Mouse (Mus musculus) lung, adult 10 weeks (tissue): ENCODE data around the gene Ablim2. TPM values are rescaled to one million over a fixed set of nuclear protein-coding genes. Genes with fewer than 3 reads are reported as not detected.

Source experiments
- polyA plus RNA-seq: library from polyadenylated mRNA; stranded (reverse); fragments of 350-450 nt; fragmentation: Illumina TruSeq; extraction: RNeasy Lipid Tissue Mini Kit (QIAGEN cat#74804); gene quantifications from one replicate; pipeline ENCODE4 v1.2.3, GENCODE M21; 2014; ENCODE audit warnings: low read depth, low replicate concordance; ENCODE audit not compliant: insufficient read depth

Ablim2 gene
- 2.9 TPM for polyA plus RNA-seq

GRCm38 (mm10) chr5:35757639-35758001 is at the start of gene Ablim2:
Gene Ablim2, plus strand, starts transcription at chr5:35757880.

GRCm38 (mm10) chr5:35739536-35740278 is 18.0 kb upstream of the Ablim2 start, which contains the start of gene Sh3tc1:
Gene Sh3tc1, minus strand, starts transcription at chr5:35739987.

GRCm38 (mm10) chr5:35893093-35893804 is 135.6 kb downstream of the Ablim2 start, which contains the start of gene Afap1:
Gene Afap1, plus strand, starts transcription at chr5:35893319.

Other genes with a start within 250 kb of the Ablim2 start
- gene Cpz, start 232.2 kb upstream of the Ablim2 start, polyA plus RNA-seq, result 0.76 TPM
- gene Trmt44, start 182.8 kb upstream of the Ablim2 start, polyA plus RNA-seq, result 2.8 TPM
- gene Acox3, start 174.8 kb upstream of the Ablim2 start, polyA plus RNA-seq, result 14.7 TPM
- 23.1 TPM for gene Htra3, start 78.1 kb upstream of the Ablim2 start, polyA plus RNA-seq
- gene Sh3tc1, start 17.9 kb upstream of the Ablim2 start, polyA plus RNA-seq, result 15.4 TPM
- 3.8 TPM for gene Afap1, start 135.4 kb downstream of the Ablim2 start, polyA plus RNA-seq